Mouse (Mus musculus): ENCODE results near the gene Nms. TPM values are rescaled to one million over a fixed set of nuclear protein-coding genes. Genes with fewer than 3 reads are reported as not detected.

Gene Nms
- not detected in 2 replicates for polyA plus RNA-seq (2021; fragmentation: Nextera tagmentation)
- long read RNA-seq, experiment 1: 0 reads
- long read RNA-seq, experiment 2: 0 reads

GRCm38 (mm10) chr1:38938849-38939248 lies at the start of gene Nms:
Gene Nms (plus strand): TSS chr1:38939149.

GRCm38 (mm10) chr1:38897431-38898248 lies 41.3 kb upstream of the Nms start, which contains the start of gene Chst10:
Gene Chst10 (minus strand): TSS chr1:38898161.

GRCm38 (mm10) chr1:38985308-38985707 lies 46.4 kb downstream of the Nms start, which contains the start of gene Pdcl3:
Gene Pdcl3 (plus strand): TSS chr1:38985608.

Other genes with a start within 250 kb of the Nms start
- 16.6 and 21.1 TPM in 2 replicates for gene Lonrf2, start 102.4 kb upstream of the Nms start, polyA plus RNA-seq (2021; fragmentation: Nextera tagmentation)
- gene Chst10, start 41.0 kb upstream of the Nms start, polyA plus RNA-seq (2021; fragmentation: Nextera tagmentation): 37.7 and 50.8 TPM in 2 replicates
- gene Pdcl3, start 46.5 kb downstream of the Nms start, polyA plus RNA-seq (2021; fragmentation: Nextera tagmentation): 49.9 and 55.1 TPM in 2 replicates